Mouse (Mus musculus) brown adipose tissue, adult 24 weeks (tissue): ENCODE data around the gene Sel1l3. TPM values are rescaled to one million over a fixed set of nuclear protein-coding genes. Genes with fewer than 3 reads are reported as not detected.

Experiments used
- H3K27ac ChIP-seq: fragments of 200-500 bp; replicated peaks from 2 replicates; pipeline ENCODE4 v1.5.1; 2012; ENCODE audit warnings: low read depth, mild to moderate bottlenecking, low read length
- H3K4me1 ChIP-seq: fragments of 200-500 bp; 2 replicates; pipeline ENCODE4 v1.6.1; 2012; ENCODE audit warnings: low read length, mixed read lengths; ENCODE audit not compliant: control insufficient read depth, insufficient read depth, insufficient read length
- H3K4me3 ChIP-seq: fragments of 200-500 bp; 2 replicates; pipeline ENCODE4 v1.5.1; 2012; ENCODE audit warnings: low read depth, mild to moderate bottlenecking, low read length, moderate library complexity; ENCODE audit not compliant: insufficient read depth
- polyA plus RNA-seq: library from polyadenylated mRNA; stranded (reverse); fragments of >200 nt; gene quantifications from 2 replicates; pipeline ENCODE4 v1.2.4, GENCODE M21; 2012; ENCODE audit not compliant: missing spikeins, insufficient read depth, insufficient read length

Gene Sel1l3
- polyA plus RNA-seq, 1 experiment: 0.48 TPM

DNA sequence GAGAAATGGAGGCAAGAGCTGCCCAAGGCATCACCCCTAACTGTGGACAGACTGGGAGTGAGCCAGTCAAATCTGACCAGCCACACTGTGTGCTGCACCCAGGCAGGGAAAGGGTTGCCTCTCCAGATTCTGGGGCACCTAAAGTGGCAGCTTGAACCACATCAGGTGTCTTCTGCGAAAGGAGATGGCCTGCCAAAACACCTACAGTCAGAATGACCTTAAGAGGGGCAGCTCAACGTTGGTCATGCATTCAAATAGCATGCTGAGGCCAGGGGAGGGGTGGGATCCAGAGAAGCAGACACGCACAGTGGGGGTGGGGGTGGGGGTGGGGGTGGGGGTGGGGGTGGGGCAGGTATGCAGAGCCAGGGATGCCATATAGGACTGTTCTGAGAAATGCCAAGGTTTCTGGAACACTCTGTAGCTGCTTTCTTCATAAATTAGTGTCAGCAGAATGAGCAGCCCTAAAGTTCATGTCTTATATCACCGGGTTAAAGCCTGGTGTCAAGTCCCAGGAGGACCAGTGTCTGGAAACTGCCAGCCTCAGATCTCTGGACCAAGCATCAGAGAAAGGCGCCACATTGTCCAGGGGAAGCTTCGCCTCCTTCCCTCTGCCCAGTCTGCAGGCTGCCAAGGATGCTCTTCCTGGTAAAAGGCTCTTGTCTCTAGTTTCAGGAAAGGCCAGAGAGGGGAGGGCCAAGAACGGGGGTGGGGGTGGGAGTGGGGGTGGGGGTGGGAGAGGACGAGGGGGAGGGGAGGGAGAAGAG is 65.4 kb downstream of the Sel1l3 start:
- Histone ChIP-seq H3K4me1 (no peaks in the 10 kb centered on the region), H3K27ac (no peak overlapping the region), H3K4me3 (no peak overlapping the region)

DNA sequence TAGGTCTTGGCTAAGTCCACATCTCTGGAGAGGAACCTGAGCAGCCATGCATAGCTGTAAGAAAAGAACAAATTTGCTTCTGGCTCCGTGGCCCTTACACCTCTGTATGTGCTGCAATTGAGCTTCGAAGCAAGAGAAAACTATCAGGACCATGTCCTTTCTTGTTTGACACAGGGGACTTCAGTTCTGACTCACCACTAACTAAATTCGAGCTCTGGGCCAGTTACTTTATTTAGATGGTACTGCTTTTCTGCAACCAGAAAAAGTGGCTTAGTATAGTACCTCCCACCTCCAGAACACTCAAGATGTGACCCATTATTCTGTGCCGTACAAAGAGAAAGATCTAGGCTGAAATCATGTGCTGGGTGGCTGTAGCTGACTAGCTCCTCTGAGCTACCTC is 66.3 kb downstream of the Sel1l3 start:
- Histone ChIP-seq H3K27ac (no peak overlapping the region), H3K4me3 (no peak overlapping the region)

DNA sequence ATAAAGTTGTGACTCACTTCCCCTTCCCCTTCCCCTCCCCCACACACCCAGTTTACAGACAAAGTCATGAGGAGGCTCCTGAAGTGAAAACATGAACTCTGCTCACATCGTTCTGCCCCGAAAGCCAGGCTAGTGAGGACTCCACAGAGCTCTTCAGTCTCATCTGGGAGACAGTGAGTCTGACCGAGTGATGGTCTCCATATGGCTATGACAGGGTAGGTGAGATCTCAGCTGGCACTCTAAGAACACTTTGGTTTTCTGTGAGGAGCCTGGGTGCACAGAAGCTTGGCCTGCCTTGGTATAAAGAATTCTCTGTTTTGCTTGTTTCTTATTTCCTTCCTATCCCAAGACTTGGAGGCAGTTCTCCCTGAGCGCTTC is 67.1 kb downstream of the Sel1l3 start:
- H3K4me1 ChIP-seq: no peaks in the 10 kb centered on the region
- no peak overlapping the region for H3K27ac ChIP-seq
- H3K4me3 ChIP-seq: no peak overlapping the region

More for the DNA sequence above, 66.3 kb downstream of the Sel1l3 start:
- no peaks in the 10 kb centered on the region for H3K4me1 ChIP-seq

DNA sequence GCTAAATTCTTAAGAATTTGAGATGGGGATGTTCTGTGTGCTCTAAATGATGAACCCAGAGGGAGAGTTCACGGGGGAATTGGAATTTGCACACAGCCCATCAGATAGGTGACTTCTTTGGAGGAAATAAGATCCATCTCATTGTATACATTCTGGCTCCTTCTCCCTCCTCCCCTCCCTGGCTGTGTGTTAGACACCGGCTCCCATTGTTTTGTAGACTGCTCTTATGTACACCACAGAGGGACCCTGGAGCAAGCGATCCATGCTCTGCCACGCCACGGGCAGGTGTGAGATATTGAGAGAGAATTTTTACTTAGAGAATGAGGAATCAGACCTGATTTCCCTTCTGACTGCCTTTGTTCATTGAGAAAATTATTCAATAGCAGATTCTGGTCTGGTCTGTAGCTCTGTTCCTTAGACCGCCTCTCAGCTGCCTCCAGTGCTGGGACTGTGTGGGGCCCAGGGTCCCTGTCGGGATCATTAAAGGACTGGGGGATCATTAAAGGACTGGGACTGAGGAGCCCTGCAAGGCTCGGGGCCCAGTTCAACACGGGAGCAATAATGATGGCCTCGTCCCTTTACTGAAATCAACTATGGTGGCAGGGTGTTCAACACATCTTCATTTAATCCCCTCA is 67.6 kb downstream of the Sel1l3 start:
- Histone ChIP-seq H3K4me1 (no peaks in the 10 kb centered on the region), H3K4me3 (no peak overlapping the region), H3K27ac (no peak overlapping the region)

DNA sequence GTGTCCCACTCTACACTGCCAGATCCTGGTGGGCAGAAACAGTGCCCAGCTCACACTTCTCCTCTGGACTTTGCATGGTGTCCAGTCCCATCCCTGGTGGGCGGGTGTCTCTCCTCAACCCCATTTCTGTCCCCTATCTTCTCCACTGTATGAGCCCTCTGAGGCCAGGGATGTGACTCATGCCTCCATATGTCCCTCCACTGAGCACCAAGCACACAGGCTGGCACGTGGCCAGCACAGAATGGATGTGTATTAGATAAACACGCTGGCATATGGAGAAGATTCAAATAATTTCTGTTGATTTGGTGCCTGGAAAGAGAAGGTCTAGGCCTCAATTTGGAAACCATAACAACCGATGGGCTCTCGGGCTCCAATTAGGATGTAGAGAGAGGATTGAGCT is 71.1 kb downstream of the Sel1l3 start:
- H3K27ac ChIP-seq: no peak overlapping the region
- no peaks in the 10 kb centered on the region for H3K4me1 ChIP-seq
- H3K4me3 ChIP-seq: no peak overlapping the region

DNA sequence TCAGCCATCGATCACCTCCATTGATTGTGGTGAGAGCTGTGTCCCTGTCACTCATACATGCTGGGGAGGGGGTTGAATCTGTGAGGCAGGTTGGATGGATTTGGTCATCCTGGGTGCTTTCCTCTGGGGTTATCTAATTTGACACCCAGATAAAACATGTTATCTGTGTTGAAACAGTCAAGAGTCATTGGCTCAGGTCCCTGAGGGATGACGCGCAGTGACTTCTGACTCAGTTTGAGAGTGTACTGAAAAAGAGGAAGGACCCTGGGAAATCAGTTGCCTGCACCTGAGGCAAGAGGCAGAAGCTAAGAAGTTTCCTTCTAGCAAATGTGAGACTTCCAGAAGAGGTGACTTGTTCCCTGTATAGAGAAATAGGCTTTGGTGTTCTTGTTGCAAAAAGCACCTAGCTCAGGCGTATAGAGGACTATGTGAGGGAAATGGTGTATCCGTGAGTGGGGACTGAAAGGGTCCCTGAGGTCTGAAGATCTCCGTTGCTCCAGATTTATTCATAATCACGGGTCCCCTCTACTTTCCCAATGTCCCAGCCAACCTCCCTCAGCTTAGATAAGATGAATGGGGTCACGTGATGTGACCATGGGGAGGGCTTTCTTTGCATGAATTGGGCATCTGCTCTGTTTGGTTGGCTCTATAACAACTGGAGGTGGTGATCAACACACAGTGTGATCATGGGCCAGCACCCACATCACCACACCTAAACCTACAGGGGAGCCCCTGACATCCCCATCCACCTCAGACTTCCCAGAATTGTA is 73.4 kb downstream of the Sel1l3 start:
- Histone ChIP-seq H3K4me3 (no peak overlapping the region), H3K27ac (no peak overlapping the region), H3K4me1 (no peaks in the 10 kb centered on the region)

DNA sequence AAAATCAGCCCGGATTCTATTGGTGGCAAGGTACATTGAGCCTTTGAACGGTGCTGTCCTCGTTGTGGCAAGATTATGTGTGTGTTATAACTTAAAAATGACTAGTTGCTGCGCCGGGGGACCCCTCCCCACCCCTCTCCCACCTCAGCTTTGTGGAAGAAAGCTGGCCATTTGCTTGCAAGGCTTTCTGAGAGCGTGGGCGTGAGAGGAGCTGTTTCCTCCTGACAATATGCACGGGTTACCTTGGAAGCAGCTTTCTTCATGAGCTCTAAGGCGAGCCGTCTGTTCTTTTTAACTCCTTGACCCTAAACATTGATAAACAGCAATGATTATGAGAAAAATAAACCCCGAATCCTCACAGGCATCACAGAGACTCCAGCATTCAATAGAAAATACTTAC is 74.2 kb downstream of the Sel1l3 start:
- Histone ChIP-seq H3K4me3 (no peak overlapping the region), H3K27ac (no peak overlapping the region), H3K4me1 (no peaks in the 10 kb centered on the region)

DNA sequence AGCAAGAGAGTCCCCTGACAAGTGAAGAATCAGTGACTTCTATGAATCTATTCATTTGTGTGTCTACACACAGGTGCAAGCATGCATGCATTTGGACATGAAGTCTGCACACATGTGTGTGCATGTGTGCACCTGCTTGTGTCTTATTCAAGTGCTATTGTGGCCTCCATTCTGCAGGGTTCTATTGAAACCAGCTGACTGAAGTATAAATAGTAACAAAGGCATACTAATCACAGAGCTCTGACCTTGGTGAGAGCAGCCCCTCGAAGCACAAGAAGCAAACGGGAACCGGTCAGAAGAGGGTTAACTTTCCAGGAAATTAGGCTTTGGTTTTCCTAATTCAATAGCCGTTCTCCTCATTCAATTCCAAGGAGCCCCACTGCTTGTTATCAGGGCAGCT is 74.6 kb downstream of the Sel1l3 start:
- Histone ChIP-seq H3K27ac (no peak overlapping the region), H3K4me3 (no peak overlapping the region), H3K4me1 (no peaks in the 10 kb centered on the region)

DNA sequence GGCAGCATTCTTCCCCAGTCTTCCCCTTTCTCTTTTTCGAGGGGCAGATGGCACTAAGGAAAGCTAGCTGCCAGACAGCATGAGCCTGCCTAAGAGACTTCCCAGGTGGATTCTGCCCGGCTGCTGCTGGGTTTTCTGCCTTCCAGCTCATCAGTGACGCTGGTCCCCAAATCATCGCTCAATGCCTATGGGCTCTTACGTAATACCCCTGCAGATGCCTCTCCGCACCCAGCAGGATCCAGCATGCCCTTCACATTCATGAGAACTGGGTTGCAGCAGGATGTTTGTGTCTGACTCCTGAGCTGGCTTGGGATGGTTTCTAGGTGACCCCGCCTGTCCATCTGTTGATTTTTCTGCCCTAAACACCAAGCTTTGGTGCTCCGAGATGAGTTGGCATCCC is 75.7 kb downstream of the Sel1l3 start:
- Histone ChIP-seq H3K27ac (no peak overlapping the region), H3K4me1 (no peaks in the 10 kb centered on the region), H3K4me3 (no peak overlapping the region)

DNA sequence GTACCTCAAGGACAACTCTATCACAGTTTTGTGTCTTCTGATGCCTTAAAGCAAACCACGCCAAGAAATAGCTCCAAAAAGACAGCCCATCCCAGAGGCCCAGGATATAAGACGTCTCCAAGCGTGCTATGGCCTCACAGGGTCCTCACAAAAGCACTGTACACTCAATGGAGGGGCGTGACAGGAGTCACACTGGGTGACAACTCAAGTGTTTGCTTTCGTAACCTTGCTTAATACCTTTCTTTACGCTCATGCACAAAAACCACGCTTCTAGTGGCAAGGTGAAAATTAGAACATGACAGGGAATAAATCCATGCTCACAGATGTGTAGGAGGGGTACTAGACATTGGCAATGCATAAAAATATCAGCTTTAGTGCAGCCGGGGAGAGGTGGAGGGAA is 77.7 kb downstream of the Sel1l3 start:
- Histone ChIP-seq H3K4me3 (no peak overlapping the region), H3K27ac (no peak overlapping the region), H3K4me1 (no peaks in the 10 kb centered on the region)

DNA sequence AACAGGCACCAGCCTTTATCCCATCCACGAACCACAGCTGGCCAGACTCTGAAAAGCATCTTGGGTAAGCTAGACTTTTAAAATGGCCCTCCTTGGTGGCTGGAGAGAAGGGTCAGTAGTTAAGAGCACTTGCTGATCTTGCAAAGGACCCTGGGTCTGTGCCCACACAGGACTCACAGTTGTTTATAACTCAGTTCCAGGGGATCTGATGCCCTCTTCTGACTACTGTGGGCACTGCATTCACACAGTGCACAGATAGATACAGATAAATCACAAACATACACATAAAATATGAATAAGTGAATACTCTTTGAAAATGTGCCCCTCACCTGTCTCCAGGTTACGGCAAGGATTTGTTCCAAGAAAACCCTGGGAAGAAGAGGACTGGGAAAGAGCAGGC is 79.7 kb downstream of the Sel1l3 start:
- H3K4me1 ChIP-seq: no peaks in the 10 kb centered on the region

DNA sequence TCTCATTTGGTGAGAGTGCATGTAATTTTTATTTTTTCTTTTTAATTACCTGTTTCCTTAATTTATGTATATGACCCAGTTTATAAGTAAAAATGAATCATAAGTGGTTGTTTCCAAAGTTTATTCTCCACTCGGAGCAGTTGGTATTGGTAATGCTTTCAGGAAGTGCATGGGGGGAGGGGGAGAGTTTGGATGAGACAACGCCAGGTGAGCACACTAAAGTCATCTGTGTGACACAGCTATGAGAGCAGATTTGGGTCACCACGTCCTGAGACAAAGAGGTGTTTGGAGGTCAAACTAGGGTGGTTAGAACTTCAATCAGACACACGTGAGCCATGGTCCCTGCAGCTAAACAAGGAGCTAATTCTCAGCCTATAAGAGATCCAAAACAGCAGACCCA is 89.0 kb downstream of the Sel1l3 start:
- Histone ChIP-seq H3K4me1 (no peaks in the 10 kb centered on the region), H3K4me3 (no peak overlapping the region), H3K27ac (no peak overlapping the region)

More for the DNA sequence above, 79.7 kb downstream of the Sel1l3 start:
- no peak overlapping the region for H3K4me3 ChIP-seq
- no peak overlapping the region for H3K27ac ChIP-seq

DNA sequence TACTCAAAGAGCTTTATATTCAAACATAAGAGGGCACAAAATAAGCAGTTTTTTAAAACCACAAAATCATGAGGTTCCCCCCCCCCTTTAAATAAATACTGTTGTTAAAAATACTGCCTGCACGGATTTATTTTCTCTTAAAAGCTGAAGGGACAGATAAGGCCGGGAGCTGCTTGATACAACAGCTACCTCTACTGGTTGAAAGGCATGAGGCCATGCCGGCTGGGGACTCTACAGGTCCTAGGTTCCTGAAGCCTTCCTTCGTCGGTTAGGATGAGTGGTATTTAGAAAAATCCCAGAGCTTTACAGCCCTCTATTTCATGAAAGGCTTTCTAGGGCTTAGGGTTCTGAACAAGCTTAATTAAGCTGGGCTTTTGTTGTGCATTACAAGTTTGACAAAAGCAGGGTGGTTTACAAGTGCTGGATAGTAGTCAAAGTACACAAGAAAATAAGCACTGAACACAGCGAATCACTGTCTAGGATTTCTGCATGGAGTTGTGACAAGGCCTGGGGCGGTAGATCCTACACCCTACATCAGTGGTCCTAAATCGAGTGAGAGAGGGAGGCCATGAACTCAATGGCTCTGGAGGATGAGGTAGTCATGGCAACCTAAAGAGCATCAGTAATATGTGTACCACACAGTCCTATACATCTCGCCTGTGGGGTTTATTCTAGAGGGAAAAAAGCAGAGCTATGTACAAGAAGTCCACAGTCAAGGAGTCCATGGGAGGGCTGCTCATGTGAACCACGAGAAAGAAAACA is 90.0 kb downstream of the Sel1l3 start:
- H3K27ac ChIP-seq: no peak overlapping the region

DNA sequence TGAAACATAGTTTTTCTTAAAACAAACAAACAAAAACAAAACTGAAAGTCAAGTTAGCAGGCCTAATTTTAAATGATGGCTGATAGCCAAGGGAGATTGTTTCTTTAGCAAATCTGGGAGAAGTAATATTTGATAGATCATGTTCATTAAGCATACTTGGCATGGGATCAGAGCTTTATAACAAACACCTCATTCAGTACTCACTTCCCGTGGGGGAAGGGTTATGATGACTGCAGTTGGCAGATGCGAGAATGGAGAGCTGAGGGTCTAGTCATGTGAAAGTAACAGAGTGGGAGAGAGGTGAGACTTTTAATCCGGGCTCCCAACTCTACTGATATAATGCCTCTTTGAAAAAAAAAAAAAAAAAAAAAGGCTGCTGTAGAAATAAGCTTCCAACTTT is 94.0 kb downstream of the Sel1l3 start:
- no peaks in the 10 kb centered on the region for H3K4me1 ChIP-seq
- no peak overlapping the region for H3K4me3 ChIP-seq
- no peak overlapping the region for H3K27ac ChIP-seq

More for the DNA sequence above, 90.0 kb downstream of the Sel1l3 start:
- Histone ChIP-seq H3K4me3 (no peak overlapping the region), H3K4me1 (no peaks in the 10 kb centered on the region)

DNA sequence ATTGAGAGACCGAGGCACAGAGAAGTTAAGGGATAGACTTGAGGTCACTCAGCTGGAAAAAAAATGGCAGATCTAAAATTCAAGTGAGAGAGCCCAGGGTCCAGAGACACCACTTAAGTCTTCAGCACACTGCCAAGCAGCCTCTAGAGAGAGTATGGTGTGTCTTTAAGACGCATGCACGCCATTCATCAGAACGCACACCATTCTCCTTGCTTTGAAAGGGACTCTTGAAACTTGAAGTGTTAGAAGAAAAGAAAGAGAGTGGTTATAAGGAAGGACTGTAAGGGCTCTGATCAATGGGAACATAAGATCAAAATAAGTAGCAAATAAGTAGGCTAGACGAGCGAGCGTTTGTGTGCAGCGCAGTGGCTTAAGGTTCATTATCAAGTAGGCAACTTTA is 95.5 kb downstream of the Sel1l3 start:
- H3K4me3 ChIP-seq: no peak overlapping the region
- H3K4me1 ChIP-seq: no peaks in the 10 kb centered on the region
- H3K27ac ChIP-seq: no peak overlapping the region
